Mouse (Mus musculus) G1E (cell line): ENCODE results near the gene Hoxb1. TPM values are rescaled to one million over a fixed set of nuclear protein-coding genes. Genes with fewer than 3 reads are reported as not detected.

ENCODE experiments used
- ATAC-seq: 2 replicates; pipeline ENCODE4 v1.8.0; 2016; ENCODE audit warnings: mild to moderate bottlenecking; ENCODE audit not compliant: insufficient number of reproducible peaks, poor library complexity, low FRiP score, severe bottlenecking; ENCODE audit errors: extremely low read depth
- DNase-seq: peaks from one replicate; pipeline ENCODE4 v3.0.0; 2012; ENCODE audit warnings: low spot score
- H3K27me3 ChIP-seq: 2 replicates; pipeline ENCODE4 v1.6.1; 2012; ENCODE audit warnings: mild to moderate bottlenecking, low read length, inconsistent platforms; ENCODE audit not compliant: insufficient read depth
- H3K36me3 ChIP-seq: replicated peaks from 2 replicates; pipeline ENCODE3; 2012; ENCODE audit warnings: mild to moderate bottlenecking, inconsistent platforms
- H3K4me1 ChIP-seq: 2 replicates; pipeline ENCODE4 v1.6.1; 2012; ENCODE audit warnings: low read depth, low read length, inconsistent platforms, mixed read lengths; ENCODE audit not compliant: insufficient read depth
- H3K4me3 ChIP-seq: 2 replicates; pipeline ENCODE4 v1.5.1; 2012; ENCODE audit warnings: low read depth, mild to moderate bottlenecking, inconsistent platforms, low read length, moderate library complexity, mixed read lengths
- H3K9me3 ChIP-seq: replicated peaks from 2 replicates; pipeline ENCODE4 v1.6.1; 2012; ENCODE audit warnings: inconsistent platforms
- CTCF ChIP-seq: IDR thresholded peaks from 2 replicates; pipeline ENCODE4 v1.5.1; 2012; ENCODE audit warnings: low read depth, low read length, inconsistent platforms, mixed read lengths
- GATA1 ChIP-seq: IDR thresholded peaks from 2 replicates; pipeline ENCODE4 v1.6.1; 2012; ENCODE audit warnings: borderline replicate concordance, low read length, inconsistent platforms, mixed read lengths
- GATA2 ChIP-seq: IDR thresholded peaks from 2 replicates; pipeline ENCODE4 v1.6.1; 2012; ENCODE audit warnings: low read depth, low read length, inconsistent platforms, borderline replicate concordance
- POLR2AphosphoS5 ChIP-seq: IDR thresholded peaks from 2 replicates; pipeline ENCODE4 v1.6.1; 2012; ENCODE audit warnings: low read depth, low read length, inconsistent platforms; ENCODE audit not compliant: insufficient replicate concordance
- TAL1 ChIP-seq: conservative IDR thresholded peaks from 2 replicates; pipeline ENCODE4 v1.6.1; 2012; ENCODE audit warnings: low read depth, low read length, inconsistent platforms, mixed read lengths
- polyA plus RNA-seq: library from polyadenylated mRNA; stranded (reverse); fragments of >175 nt; gene quantifications from 2 replicates; pipeline ENCODE4 v1.2.3, GENCODE M21; 2012
- total RNA-seq, 2 experiments: library from RNA; stranded (forward) in 1 of 2; stranded (reverse) in 1 of 2; fragments of 200-1000 nt in 1 of 2; fragments of >200 nt in 1 of 2; fragmentation: Nextera tagmentation in 1 of 2; gene quantifications; 2 replicates each; pipeline ENCODE4 v1.2.3; 2014 to 2017

Hoxb1 gene
- total and polyA plus RNA-seq, 3 experiments, result 0.11 TPM; not detected in 2

DNA sequence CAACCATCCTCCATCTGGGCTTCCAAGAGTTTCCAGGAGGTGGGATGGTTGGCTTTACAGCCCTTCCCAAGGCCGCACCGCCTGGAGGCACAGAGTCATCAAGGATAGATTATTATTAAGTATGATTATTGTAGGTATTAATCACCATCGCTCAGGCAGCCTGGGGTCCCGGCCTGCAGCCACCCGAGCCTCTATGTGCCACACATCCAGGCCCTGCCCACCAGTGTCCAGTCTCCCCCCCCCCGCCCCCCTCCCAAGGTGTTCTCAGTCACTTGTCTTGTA, 20.7 kb upstream of the Hoxb1 start:
- H3K27me3 ChIP-seq, result peaks cover 42% of the 10 kb centered on the region
- H3K4me3 ChIP-seq, result no peak overlapping the region
- no peaks in the 10 kb centered on the region for H3K9me3 ChIP-seq
- H3K36me3 ChIP-seq, result no peaks in the 10 kb centered on the region
- TF ChIP-seq TAL1, result no peak
- no peak for TF ChIP-seq GATA1
- no peak for TF ChIP-seq POLR2AphosphoS5
- no peak for TF ChIP-seq GATA2
- no peak for TF ChIP-seq CTCF
- DNase-seq (no peak), ATAC-seq (no peak)
- no peaks in the 10 kb centered on the region for H3K4me1 ChIP-seq

DNA sequence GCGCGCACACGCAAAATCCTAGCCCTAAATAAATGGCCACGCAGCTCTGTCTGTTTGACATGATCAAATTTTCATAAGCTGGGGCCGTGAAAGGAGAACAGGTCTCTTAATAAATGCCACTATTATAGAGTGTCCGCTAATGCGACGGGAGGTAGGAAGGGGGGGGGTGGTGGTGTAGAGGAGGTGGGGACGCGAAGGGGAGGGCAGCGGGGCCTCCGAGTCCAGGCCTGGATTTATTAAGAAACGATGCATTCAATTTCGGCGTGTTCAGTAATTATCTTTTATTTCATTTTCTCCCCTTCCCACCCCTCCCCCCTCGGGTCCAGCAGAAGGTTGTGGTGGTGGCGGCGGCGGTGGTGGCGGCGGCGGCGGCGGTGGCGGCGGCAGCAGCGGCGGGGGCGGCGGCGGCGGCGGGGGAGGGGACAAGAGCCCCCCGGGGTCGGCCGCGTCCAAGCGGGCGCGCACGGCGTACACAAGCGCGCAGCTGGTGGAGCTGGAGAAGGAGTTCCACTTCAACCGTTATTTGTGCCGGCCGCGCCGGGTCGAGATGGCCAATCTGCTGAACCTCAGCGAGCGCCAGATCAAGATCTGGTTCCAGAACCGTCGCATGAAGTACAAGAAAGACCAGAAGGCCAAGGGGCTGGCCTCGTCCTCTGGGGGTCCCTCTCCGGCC, 20.2 kb upstream of the Hoxb1 start:
- peaks cover 44% of the 10 kb centered on the region for H3K27me3 ChIP-seq
- no peak for DNase-seq
- H3K4me1 ChIP-seq, result no peaks in the 10 kb centered on the region
- TF ChIP-seq GATA1 (no peak), POLR2AphosphoS5 (no peak), CTCF (no peak), TAL1 (no peak), GATA2 (no peak)
- no peaks in the 10 kb centered on the region for H3K36me3 ChIP-seq
- H3K9me3 ChIP-seq, result no peaks in the 10 kb centered on the region
- no peak overlapping the region for H3K4me3 ChIP-seq
- no peak for ATAC-seq

DNA sequence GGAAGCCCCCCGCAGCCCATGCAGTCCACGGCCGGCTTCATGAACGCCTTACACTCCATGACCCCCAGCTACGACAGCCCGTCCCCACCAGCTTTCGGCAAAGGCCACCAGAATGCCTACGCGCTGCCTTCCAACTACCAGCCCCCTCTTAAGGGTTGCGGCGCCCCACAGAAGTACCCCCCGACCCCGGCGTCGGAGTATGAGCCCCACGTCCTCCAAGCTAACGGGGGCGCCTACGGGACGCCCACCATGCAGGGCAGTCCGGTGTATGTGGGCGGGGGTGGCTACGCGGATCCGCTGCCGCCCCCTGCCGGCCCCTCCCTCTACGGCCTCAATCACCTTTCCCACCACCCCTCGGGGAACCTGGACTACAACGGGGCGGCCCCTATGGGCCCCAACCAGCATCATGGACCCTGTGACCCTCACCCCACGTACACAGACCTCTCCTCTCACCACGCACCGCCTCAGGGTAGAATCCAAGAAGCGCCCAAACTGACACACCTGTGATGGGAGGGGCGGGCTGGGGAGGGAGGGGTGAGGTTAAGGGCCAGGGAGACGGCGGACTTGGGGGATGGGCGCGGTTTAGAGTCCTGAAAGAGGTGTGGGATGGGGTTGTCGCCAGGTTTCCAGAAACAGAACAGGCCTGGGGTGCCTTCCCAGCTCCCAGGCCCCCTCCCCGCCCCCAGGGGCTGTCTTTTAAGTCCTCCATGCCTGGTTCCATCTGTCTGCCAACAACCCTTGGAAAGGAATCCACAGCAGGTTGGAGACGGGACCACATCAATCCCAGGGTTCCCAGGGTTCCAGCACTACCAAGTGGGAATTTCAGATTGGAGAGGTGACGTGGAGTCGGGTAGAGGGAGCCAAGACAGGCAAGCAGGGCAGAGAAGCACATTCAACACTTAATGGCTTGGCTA, 19.4 kb upstream of the Hoxb1 start:
- no peak overlapping the region for H3K4me3 ChIP-seq
- no peaks in the 10 kb centered on the region for H3K4me1 ChIP-seq
- DNase-seq, result no peak
- H3K36me3 ChIP-seq, result no peaks in the 10 kb centered on the region
- H3K27me3 ChIP-seq, result peaks cover 46% of the 10 kb centered on the region
- ATAC-seq, result no peak
- TF ChIP-seq CTCF (no peak), GATA2 (no peak), GATA1 (no peak), TAL1 (no peak), POLR2AphosphoS5 (no peak)
- no peaks in the 10 kb centered on the region for H3K9me3 ChIP-seq

DNA sequence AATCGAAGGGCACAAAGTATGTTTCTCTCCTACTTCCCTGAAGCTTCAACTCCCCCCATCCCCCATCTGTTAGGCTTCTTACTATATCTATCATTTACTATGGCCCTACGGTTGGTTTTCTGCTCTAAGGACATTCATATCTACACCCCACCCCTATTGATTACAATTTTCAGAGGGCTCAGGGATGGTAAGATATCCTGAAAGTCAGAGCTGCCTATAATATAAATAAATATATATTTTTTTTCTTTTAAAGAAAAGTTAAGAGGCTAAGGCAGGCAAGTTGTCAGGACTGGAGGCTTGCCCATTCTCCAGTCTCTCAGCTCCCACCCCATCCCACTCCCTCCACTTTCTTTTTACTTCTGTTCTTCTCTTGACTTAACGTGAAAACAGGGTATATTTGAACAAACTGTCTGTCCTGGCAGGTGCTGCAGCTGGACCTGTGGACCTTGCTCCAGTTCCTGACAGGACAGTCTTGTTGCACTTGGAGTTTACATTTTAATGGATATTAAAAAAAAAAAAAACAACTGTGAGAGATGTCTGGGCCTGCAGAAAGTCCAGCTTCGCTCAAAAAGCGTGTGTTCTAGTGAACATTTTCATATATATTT, 18.5 kb upstream of the Hoxb1 start:
- Histone ChIP-seq H3K36me3 (no peaks in the 10 kb centered on the region), H3K4me1 (no peaks in the 10 kb centered on the region), H3K4me3 (no peak overlapping the region), H3K9me3 (no peaks in the 10 kb centered on the region), H3K27me3 (peaks cover 46% of the 10 kb centered on the region)
- ATAC-seq (no peak), DNase-seq (no peak)
- no peak for TF ChIP-seq GATA1
- TF ChIP-seq POLR2AphosphoS5, result no peak
- no peak for TF ChIP-seq CTCF
- TF ChIP-seq GATA2, result no peak
- no peak for TF ChIP-seq TAL1

DNA sequence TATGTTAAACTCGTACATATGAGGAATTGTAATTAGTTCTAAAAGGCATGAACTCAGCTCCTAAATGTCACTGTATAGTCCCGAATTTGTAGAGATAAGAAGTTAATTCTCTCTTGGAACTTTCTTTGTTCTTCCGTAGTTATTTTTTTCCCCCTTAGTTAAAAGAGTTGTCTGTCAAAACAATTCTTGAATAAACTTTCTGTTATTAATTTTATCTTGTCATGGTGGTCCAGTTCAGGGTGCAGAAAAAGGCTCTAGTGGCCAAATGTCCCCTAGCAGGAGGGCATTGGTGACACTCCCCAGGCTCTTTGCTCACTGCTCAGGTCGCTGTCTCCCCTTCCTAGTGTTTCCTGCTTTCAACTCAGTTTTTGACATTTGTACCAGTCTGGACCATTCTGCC, 17.8 kb upstream of the Hoxb1 start:
- TF ChIP-seq GATA1 (no peak), GATA2 (no peak), CTCF (no peak), POLR2AphosphoS5 (no peak), TAL1 (no peak)
- Histone ChIP-seq H3K9me3 (no peaks in the 10 kb centered on the region), H3K27me3 (peaks cover 51% of the 10 kb centered on the region), H3K4me3 (no peak overlapping the region), H3K36me3 (no peaks in the 10 kb centered on the region), H3K4me1 (no peaks in the 10 kb centered on the region)
- ATAC-seq, result no peak
- no peak for DNase-seq

DNA sequence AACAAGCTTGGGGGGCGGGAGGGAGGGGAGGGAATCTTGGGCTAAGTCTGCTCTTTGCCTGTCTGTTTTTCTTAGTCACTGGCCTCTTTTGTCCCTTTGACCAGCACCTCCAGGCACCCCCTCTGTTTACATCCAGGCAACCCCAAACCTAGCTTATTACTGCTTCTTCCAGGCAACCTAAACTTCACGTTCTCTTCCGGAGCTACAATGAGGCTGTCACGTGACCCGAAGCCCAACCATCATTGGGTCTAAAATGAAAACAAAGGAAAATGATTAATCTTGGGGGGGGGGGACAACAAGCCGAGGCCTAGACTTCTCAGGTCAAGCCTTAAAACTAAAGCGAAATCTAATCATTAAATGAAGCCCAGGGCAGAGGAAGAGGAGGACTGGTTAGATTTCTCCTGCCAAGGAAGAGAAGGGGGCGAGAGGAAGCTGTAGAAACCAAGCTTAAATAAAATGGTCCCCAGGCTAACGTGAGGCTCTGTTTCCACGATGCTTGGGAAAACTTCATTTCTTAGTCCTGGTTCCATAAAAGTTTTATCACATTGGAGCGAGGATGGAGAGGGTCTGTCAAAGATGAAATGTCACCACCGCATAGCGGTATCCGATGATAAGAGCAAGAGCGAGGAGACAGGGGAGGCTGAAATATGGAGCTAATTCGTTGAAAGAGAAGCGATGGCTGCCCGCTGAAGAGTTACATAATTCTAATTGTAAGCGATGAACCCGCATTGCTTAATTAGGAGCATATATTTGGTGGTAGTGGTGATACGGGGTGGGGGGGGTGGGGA, 17.2 kb upstream of the Hoxb1 start:
- H3K4me3 ChIP-seq, result no peak overlapping the region
- ATAC-seq (no peak), DNase-seq (no peak)
- H3K27me3 ChIP-seq, result peaks cover 54% of the 10 kb centered on the region
- H3K36me3 ChIP-seq, result no peaks in the 10 kb centered on the region
- TF ChIP-seq GATA2 (no peak), POLR2AphosphoS5 (no peak)
- no peaks in the 10 kb centered on the region for H3K9me3 ChIP-seq
- no peaks in the 10 kb centered on the region; the same call in 1 of the 2 replicates for H3K4me1 ChIP-seq
